Mouse (Mus musculus) kidney, adult 2 months (tissue): Measurements from ENCODE around the gene Atf4. TPM values are rescaled to one million over a fixed set of nuclear protein-coding genes. Genes with fewer than 3 reads are reported as not detected.

Source experiments
- DNase-seq: peaks from one replicate; pipeline ENCODE4 v3.0.0; 2021
- H3K27ac ChIP-seq: fragments of 200-500 bp; 2 replicates; pipeline ENCODE4 v1.5.1; 2012; ENCODE audit warnings: low read depth, low read length, control low read depth, inconsistent platforms; ENCODE audit not compliant: insufficient read depth
- H3K27me3 ChIP-seq: fragments of 200-500 bp; replicated peaks from 2 replicates; pipeline ENCODE4 v1.6.1; 2012; ENCODE audit warnings: mild to moderate bottlenecking, moderate library complexity, low read length, inconsistent platforms; ENCODE audit not compliant: control insufficient read depth, insufficient read depth
- H3K36me3 ChIP-seq: fragments of 200-500 bp; 2 replicates; pipeline ENCODE4 v1.6.1; 2012; ENCODE audit warnings: mild to moderate bottlenecking, moderate library complexity, low read length, inconsistent platforms; ENCODE audit not compliant: control insufficient read depth, insufficient read depth
- H3K4me1 ChIP-seq: fragments of 200-500 bp; 2 replicates; pipeline ENCODE4 v1.6.1; 2011; ENCODE audit warnings: low read length; ENCODE audit not compliant: control insufficient read depth, insufficient read depth
- H3K4me3 ChIP-seq: fragments of 200-500 bp; 2 replicates; pipeline ENCODE4 v1.5.1; 2011; ENCODE audit warnings: mild to moderate bottlenecking, low read depth, low read length, control low read depth; ENCODE audit not compliant: insufficient read depth
- CTCF ChIP-seq: fragments of 200-500 bp; conservative IDR thresholded peaks from 2 replicates; pipeline ENCODE4 v1.5.1; 2011; ENCODE audit warnings: low read depth, mild to moderate bottlenecking, control low read depth, low read length, moderate library complexity, mixed read lengths; ENCODE audit not compliant: insufficient read depth, insufficient read length
- POLR2A ChIP-seq: fragments of 200-500 bp; IDR thresholded peaks from one replicate; pipeline ENCODE4 v1.6.1; 2011; ENCODE audit warnings: low read depth, low read length, control low read depth
- WGBS: fragments of 180-500 bp; shearing (Covaris S2); methylation state at CpG from one replicate; pipeline ENCODE4 v1.1.7; 2018; 5-methylcytosine and 5-hydroxymethylcytosine counted together
- polyA plus RNA-seq: library from polyadenylated mRNA; depleted of rRNA; stranded (reverse); fragments of >200 nt; gene quantifications from 2 replicates; pipeline ENCODE4 v1.2.3, GENCODE M21; 2012; rRNA removed

Gene Atf4
- polyA plus RNA-seq, 1 experiment, result 92.3 TPM

GRCm38 (mm10) chr15:80286851-80287415 is 31.9 kb downstream of the Atf4 start, which contains the start of gene Cacna1i:
Cacna1i (plus strand) TSS chr15:80287238.
- TF ChIP-seq CTCF (no peak), POLR2A (no peak)
- Histone ChIP-seq H3K27me3 (0 out of 2 replicates have a peak, but pooled peaks cover 3% of the 10 kb centered on the region), H3K36me3 (no peaks in the 10 kb centered on the region), H3K4me3 (no peak within 1 kb of the TSS), H3K4me1 (no peaks in the 10 kb centered on the region), H3K27ac (no peak within 1 kb of the TSS)
- 4% methylated on average over 50 of the region's 50 CpGs for WGBS
- no peak for DNase-seq

- 6% methylated on average over 23 of the region's 23 CpGs for WGBS
- Histone ChIP-seq H3K36me3 (no peaks in the 10 kb centered on the region), H3K27me3 (0 out of 2 replicates have a peak, but pooled peaks cover 3% of the 10 kb centered on the region), H3K4me3 (no peak overlapping the region), H3K4me1 (no peaks in the 10 kb centered on the region), H3K27ac (no peak overlapping the region)
- DNase-seq, result no peak
- no peak for TF ChIP-seq POLR2A
- no peak for TF ChIP-seq CTCF
Observed at GRCm38 (mm10) chr15:80288036-80288435, 33.1 kb downstream of the Atf4 start.

- Histone ChIP-seq H3K4me1 (no peaks in the 10 kb centered on the region), H3K27me3 (0 out of 2 replicates have a peak, but pooled peaks cover 3% of the 10 kb centered on the region), H3K4me3 (no peak overlapping the region), H3K36me3 (no peaks in the 10 kb centered on the region), H3K27ac (no peak overlapping the region)
- TF ChIP-seq CTCF, result peak; percentile 57
- TF ChIP-seq POLR2A, result no peak
- WGBS, result 15% methylated on average over 10 of the region's 10 CpGs
- DNase-seq, result peak; percentile 73
Observed at GRCm38 (mm10) chr15:80289436-80289835, 34.5 kb downstream of the Atf4 start.

- TF ChIP-seq POLR2A (no peak), CTCF (0 out of 2 replicates have a peak, but pooled peaks have one; percentile 6)
- Histone ChIP-seq H3K27me3 (no peaks in the 10 kb centered on the region), H3K4me3 (no peak overlapping the region), H3K27ac (no peak overlapping the region), H3K4me1 (no peaks in the 10 kb centered on the region), H3K36me3 (no peaks in the 10 kb centered on the region)
- no peak for DNase-seq
- WGBS, result 100% methylated on average over 1 of the region's 1 CpGs
Observed at GRCm38 (mm10) chr15:80297146-80297545, 42.2 kb downstream of the Atf4 start.

GRCm38 (mm10) chr15:80303779-80304178 is 48.8 kb downstream of the Atf4 start:
- DNase-seq, result no peak
- TF ChIP-seq POLR2A (no peak), CTCF (no peak)
- H3K27ac ChIP-seq, result no peak overlapping the region
- H3K4me3 ChIP-seq, result no peak overlapping the region
- H3K4me1 ChIP-seq, result no peaks in the 10 kb centered on the region
- no peaks in the 10 kb centered on the region for H3K27me3 ChIP-seq
- no peaks in the 10 kb centered on the region for H3K36me3 ChIP-seq
- 53% methylated on average over 14 of the region's 14 CpGs for WGBS

GRCm38 (mm10) chr15:80304188-80304587 is 49.2 kb downstream of the Atf4 start:
- Histone ChIP-seq H3K36me3 (no peaks in the 10 kb centered on the region), H3K4me3 (no peak overlapping the region), H3K27me3 (no peaks in the 10 kb centered on the region), H3K27ac (no peak overlapping the region), H3K4me1 (no peaks in the 10 kb centered on the region)
- no peak for DNase-seq
- 64% methylated on average over 12 of the region's 12 CpGs for WGBS
- TF ChIP-seq CTCF, result no peak
- no peak for TF ChIP-seq POLR2A

GRCm38 (mm10) chr15:80306146-80306545 is 51.2 kb downstream of the Atf4 start:
- no peak overlapping the region for H3K4me3 ChIP-seq
- WGBS, result 36% methylated on average over 8 of the region's 8 CpGs
- TF ChIP-seq CTCF, result no peak
- no peak for TF ChIP-seq POLR2A
- DNase-seq, result no peak
- H3K4me1 ChIP-seq, result no peaks in the 10 kb centered on the region
- no peaks in the 10 kb centered on the region for H3K27me3 ChIP-seq
- H3K36me3 ChIP-seq, result no peaks in the 10 kb centered on the region
- no peak overlapping the region for H3K27ac ChIP-seq

Other genes starting within 250 kb of the Atf4 start
- gene Pdgfb, start 240.2 kb upstream of the Atf4 start, polyA plus RNA-seq, result 32.2 and 33.4 TPM in 2 replicates
- 94.8 and 106 TPM in 2 replicates for gene Syngr1, start 163.8 kb upstream of the Atf4 start, polyA plus RNA-seq
- 511 and 689 TPM in 2 replicates for gene Rpl3, start 163.3 kb upstream of the Atf4 start, polyA plus RNA-seq
- gene Tab1, start 122.1 kb upstream of the Atf4 start, polyA plus RNA-seq, result 26.7 and 28.5 TPM in 2 replicates
- 70.5 and 77.1 TPM in 2 replicates for gene Mgat3, start 81.5 kb upstream of the Atf4 start, polyA plus RNA-seq
- 16.3 and 16.9 TPM in 2 replicates for gene Mief1, start 21.2 kb upstream of the Atf4 start, polyA plus RNA-seq
- gene AC140267.1, start 19.3 kb upstream of the Atf4 start, polyA plus RNA-seq, result not detected in 2 replicates
- 25.8 and 29.9 TPM in 2 replicates for gene Rps19bp1, start 9.1 kb downstream of the Atf4 start, polyA plus RNA-seq
- gene Cacna1i, start 32.1 kb downstream of the Atf4 start, polyA plus RNA-seq, result 0.16 and 0.89 TPM in 2 replicates